Mouse (Mus musculus): ENCODE measurements around the gene Ugt1a8. TPM values are rescaled to one million over a fixed set of nuclear protein-coding genes. Genes with fewer than 3 reads are reported as not detected.

Gene Ugt1a8
- total and polyA plus RNA-seq, 3 experiments: not detected

DNA sequence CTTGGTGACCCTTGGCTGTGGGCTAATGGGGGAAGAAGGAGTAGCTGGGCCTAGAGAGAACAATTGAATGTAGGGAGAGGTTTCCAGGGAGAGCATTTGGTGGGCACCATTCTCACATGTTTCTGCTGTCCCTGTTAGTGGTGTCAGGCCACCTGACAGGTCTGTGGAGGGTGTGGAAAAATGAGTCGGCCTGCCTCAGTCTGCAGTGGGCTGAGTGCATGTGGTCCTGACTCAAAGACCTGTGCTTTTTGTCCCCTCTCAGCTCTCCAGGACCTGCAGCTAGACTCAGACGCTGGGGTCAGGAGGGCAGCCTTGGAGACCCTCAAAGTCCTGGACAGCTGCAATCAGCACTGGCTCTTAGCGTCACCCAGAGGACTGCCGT, 172.0 kb downstream of the Ugt1a8 start:
- ATAC-seq (ENCODE audit: extremely low read depth, insufficient number of reproducible peaks, low FRiP score, poor library complexity, severe bottlenecking) (no peak), DNase-seq (ENCODE audit: low spot score) (no peak)
- Histone ChIP-seq H3K9me3 (replicated peaks) (no peaks in the 10 kb centered on the region), H3K4me1 (ENCODE audit: insufficient read depth, low read depth, low read length) (peaks cover 20% of the 10 kb centered on the region), H3K36me3 (replicated peaks) (peaks cover 56% of the 10 kb centered on the region), H3K4me3 (ENCODE audit: low read depth, low read length) (no peak overlapping the region), H3K27me3 (ENCODE audit: insufficient read depth, low read length) (peaks cover 19% of the 10 kb centered on the region)
- TF ChIP-seq CTCF (IDR thresholded peaks at IDR 0.05; ENCODE audit: low read depth, low read length) (no peak), GATA2 (IDR thresholded peaks at IDR 0.05; ENCODE audit: borderline replicate concordance, low read depth, low read length) (no peak), TAL1 (conservative IDR thresholded peaks at IDR 0.05; ENCODE audit: low read depth, low read length) (no peak), POLR2AphosphoS5 (IDR thresholded peaks at IDR 0.05; ENCODE audit: insufficient replicate concordance, low read depth, low read length) (no peak), GATA1 (IDR thresholded peaks at IDR 0.05; ENCODE audit: borderline replicate concordance, low read length) (no peak)

DNA sequence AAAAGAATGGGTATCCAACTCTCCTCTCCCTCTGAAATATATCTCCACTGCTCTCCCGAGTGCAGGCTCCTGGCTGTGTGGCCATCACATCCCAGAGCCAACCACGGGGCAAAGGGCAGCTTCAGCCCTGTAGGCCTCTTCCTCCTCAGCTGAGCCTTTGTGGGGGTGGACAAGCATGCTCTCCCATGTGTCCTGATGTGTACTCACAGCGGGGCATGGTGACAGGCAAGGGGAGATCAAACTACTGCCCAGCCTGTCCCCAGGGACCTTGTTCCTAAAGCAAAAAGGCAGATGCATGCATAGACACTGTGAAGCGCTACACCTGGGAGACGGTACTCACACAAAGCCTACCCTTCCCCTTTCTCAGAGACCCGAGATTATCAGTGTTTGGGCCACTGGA, 172.5 kb downstream of the Ugt1a8 start:
- Histone ChIP-seq H3K36me3 (replicated peaks) (peaks cover 61% of the 10 kb centered on the region), H3K4me3 (ENCODE audit: low read depth, low read length) (no peak overlapping the region), H3K9me3 (replicated peaks) (no peaks in the 10 kb centered on the region), H3K4me1 (ENCODE audit: insufficient read depth, low read depth, low read length) (peaks cover 20% of the 10 kb centered on the region), H3K27me3 (ENCODE audit: insufficient read depth, low read length) (peaks cover 14% of the 10 kb centered on the region)
- DNase-seq (ENCODE audit: low spot score) (no peak), ATAC-seq (ENCODE audit: extremely low read depth, insufficient number of reproducible peaks, low FRiP score, poor library complexity, severe bottlenecking) (no peak)
- TF ChIP-seq GATA1 (IDR thresholded peaks at IDR 0.05; ENCODE audit: borderline replicate concordance, low read length): no peak
- no peak for TF ChIP-seq TAL1 (conservative IDR thresholded peaks at IDR 0.05; ENCODE audit: low read depth, low read length)
- peak; percentile 82 for TF ChIP-seq POLR2AphosphoS5 (IDR thresholded peaks at IDR 0.05; ENCODE audit: insufficient replicate concordance, low read depth, low read length)

DNA sequence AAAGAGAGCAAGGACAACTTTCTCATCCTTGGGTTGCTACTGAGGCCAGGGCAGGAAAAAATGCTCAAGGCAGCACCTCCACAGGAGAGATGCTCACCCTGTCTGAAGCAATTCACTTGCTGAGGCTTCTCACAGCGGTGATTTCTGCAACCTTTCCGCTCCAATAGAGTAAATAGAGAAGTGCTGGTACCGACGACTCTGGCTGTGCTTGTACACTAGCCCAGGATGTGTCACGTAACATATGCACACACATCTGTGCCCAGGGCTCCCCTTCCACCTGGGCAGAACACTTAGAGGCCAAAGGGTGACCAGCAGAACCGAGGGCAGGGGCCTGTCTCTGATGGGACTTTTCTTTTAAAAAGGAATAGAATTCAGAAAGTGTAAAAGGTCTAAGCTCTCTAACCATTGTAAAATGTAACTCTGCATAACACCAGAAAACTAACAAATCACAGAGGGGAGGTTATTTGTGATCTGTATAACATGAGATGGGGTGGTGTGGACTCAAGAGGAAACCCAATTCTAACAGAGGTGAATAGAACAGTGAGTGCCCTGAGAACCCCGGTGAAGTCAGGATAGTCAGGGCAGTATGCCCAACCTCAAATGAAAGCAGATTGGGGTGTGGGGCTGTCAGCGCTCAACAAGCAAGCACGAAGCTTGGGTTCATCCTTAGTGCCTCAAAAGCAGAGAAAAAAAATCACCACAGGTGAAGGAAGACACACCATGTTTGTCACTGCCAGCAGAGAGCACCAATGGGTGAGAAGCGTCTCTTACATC, 173.2 kb downstream of the Ugt1a8 start:
- no peak for DNase-seq (ENCODE audit: low spot score)
- H3K27me3 ChIP-seq (ENCODE audit: insufficient read depth, low read length): peaks cover 8% of the 10 kb centered on the region
- TF ChIP-seq GATA2 (IDR thresholded peaks at IDR 0.05; ENCODE audit: borderline replicate concordance, low read depth, low read length) (no peak), CTCF (IDR thresholded peaks at IDR 0.05; ENCODE audit: low read depth, low read length) (no peak; the same call in 1 of the 2 replicates), POLR2AphosphoS5 (IDR thresholded peaks at IDR 0.05; ENCODE audit: insufficient replicate concordance, low read depth, low read length) (no peak; the same call in 1 of the 2 replicates), TAL1 (conservative IDR thresholded peaks at IDR 0.05; ENCODE audit: low read depth, low read length) (no peak), GATA1 (IDR thresholded peaks at IDR 0.05; ENCODE audit: borderline replicate concordance, low read length) (no peak)
- peaks cover 20% of the 10 kb centered on the region for H3K4me1 ChIP-seq (ENCODE audit: insufficient read depth, low read depth, low read length)
- peaks cover 68% of the 10 kb centered on the region for H3K36me3 ChIP-seq (replicated peaks)
- ATAC-seq (ENCODE audit: extremely low read depth, insufficient number of reproducible peaks, low FRiP score, poor library complexity, severe bottlenecking): no peak
- H3K9me3 ChIP-seq (replicated peaks): no peaks in the 10 kb centered on the region
- H3K4me3 ChIP-seq (ENCODE audit: low read depth, low read length): no peak overlapping the region

DNA sequence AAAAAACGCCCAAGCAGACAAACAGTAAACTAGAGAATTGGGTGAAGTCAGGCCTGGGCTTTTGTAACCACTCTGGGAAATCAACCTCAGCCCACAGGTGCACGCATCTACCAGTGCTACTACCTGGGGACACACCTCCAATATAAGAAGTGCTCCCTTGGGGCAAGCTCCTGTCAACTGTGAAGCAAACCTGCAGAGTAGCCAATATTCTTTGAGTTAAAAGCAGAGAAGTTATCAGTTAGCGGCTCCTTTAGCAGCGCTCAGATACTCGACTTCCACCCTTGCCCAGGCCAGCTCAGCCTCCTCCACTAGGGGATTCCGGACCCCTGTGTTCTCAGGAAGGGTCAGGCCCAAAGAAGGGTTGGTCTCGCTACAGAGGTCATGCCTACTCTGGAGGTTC, 174.1 kb downstream of the Ugt1a8 start:
- peaks cover 77% of the 10 kb centered on the region for H3K36me3 ChIP-seq (replicated peaks)

DNA sequence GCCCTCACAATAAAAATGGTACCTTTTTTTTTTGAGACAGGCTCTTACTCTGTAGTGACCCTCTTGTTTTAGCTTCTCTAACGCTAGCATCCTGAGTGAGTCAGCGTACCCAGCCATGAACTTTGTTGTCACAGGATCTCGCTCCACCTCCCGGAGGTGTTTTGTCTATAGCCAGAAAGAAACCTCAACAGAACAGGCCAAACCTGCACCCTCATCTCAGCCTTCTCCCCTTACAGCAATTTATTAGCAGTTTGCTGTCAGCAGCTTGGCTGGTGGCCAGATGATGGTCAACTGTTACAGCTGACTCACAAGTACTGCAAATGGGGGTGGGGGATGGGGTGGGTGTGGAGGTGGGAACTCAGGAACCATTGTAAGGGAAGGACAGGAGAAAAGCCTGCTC, 174.6 kb downstream of the Ugt1a8 start:
- H3K9me3 ChIP-seq (replicated peaks): no peaks in the 10 kb centered on the region
- H3K27me3 ChIP-seq (ENCODE audit: insufficient read depth, low read length): no peaks in the 10 kb centered on the region; the same call in 1 of the 2 replicates
- H3K4me1 ChIP-seq (ENCODE audit: insufficient read depth, low read depth, low read length): peaks cover 20% of the 10 kb centered on the region
- TF ChIP-seq GATA2 (IDR thresholded peaks at IDR 0.05; ENCODE audit: borderline replicate concordance, low read depth, low read length) (no peak), GATA1 (IDR thresholded peaks at IDR 0.05; ENCODE audit: borderline replicate concordance, low read length) (no peak), CTCF (IDR thresholded peaks at IDR 0.05; ENCODE audit: low read depth, low read length) (no peak), TAL1 (conservative IDR thresholded peaks at IDR 0.05; ENCODE audit: low read depth, low read length) (no peak), POLR2AphosphoS5 (IDR thresholded peaks at IDR 0.05; ENCODE audit: insufficient replicate concordance, low read depth, low read length) (no peak)
- no peak overlapping the region for H3K4me3 ChIP-seq (ENCODE audit: low read depth, low read length)
- peak; percentile 9; the same call in 1 of the 2 replicates for ATAC-seq (ENCODE audit: extremely low read depth, insufficient number of reproducible peaks, low FRiP score, poor library complexity, severe bottlenecking)
- H3K36me3 ChIP-seq (replicated peaks): peaks cover 82% of the 10 kb centered on the region
- peak; percentile 70 for DNase-seq (ENCODE audit: low spot score)

More for the DNA sequence above, 174.1 kb downstream of the Ugt1a8 start:
- ATAC-seq (ENCODE audit: extremely low read depth, insufficient number of reproducible peaks, low FRiP score, poor library complexity, severe bottlenecking) (no peak), DNase-seq (ENCODE audit: low spot score) (no peak)
- Histone ChIP-seq H3K9me3 (replicated peaks) (no peaks in the 10 kb centered on the region), H3K27me3 (ENCODE audit: insufficient read depth, low read length) (no peaks in the 10 kb centered on the region; the same call in 1 of the 2 replicates), H3K4me1 (ENCODE audit: insufficient read depth, low read depth, low read length) (peaks cover 20% of the 10 kb centered on the region), H3K4me3 (ENCODE audit: low read depth, low read length) (no peak overlapping the region)
- TF ChIP-seq POLR2AphosphoS5 (IDR thresholded peaks at IDR 0.05; ENCODE audit: insufficient replicate concordance, low read depth, low read length) (no peak), TAL1 (conservative IDR thresholded peaks at IDR 0.05; ENCODE audit: low read depth, low read length) (no peak), GATA1 (IDR thresholded peaks at IDR 0.05; ENCODE audit: borderline replicate concordance, low read length) (no peak), CTCF (IDR thresholded peaks at IDR 0.05; ENCODE audit: low read depth, low read length) (no peak), GATA2 (IDR thresholded peaks at IDR 0.05; ENCODE audit: borderline replicate concordance, low read depth, low read length) (no peak)

DNA sequence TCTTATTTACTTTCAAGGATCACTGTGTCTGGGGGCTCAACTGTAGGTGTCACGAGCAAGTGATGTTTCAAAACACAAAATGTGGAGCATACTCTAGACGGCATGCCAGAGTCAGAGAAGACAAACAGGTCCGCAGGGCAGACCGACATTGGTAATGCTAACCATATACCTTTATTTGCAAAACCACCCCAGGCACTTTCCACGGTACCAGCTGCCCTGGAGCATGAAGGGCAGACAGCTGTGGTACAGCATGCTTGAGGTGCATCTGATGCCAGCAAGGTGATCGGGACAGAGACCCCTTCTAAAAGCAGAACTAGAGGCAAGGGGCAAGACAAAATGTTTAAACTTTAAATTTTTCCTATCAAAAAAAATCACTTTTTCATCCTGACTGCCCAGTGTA, 175.3 kb downstream of the Ugt1a8 start:
- Histone ChIP-seq H3K9me3 (replicated peaks) (no peaks in the 10 kb centered on the region), H3K4me1 (ENCODE audit: insufficient read depth, low read depth, low read length) (peaks cover 20% of the 10 kb centered on the region), H3K4me3 (ENCODE audit: low read depth, low read length) (no peak overlapping the region), H3K27me3 (ENCODE audit: insufficient read depth, low read length) (no peaks in the 10 kb centered on the region), H3K36me3 (replicated peaks) (peaks cover 90% of the 10 kb centered on the region)
- DNase-seq (ENCODE audit: low spot score) (no peak), ATAC-seq (ENCODE audit: extremely low read depth, insufficient number of reproducible peaks, low FRiP score, poor library complexity, severe bottlenecking) (no peak)
- TF ChIP-seq CTCF (IDR thresholded peaks at IDR 0.05; ENCODE audit: low read depth, low read length) (no peak), TAL1 (conservative IDR thresholded peaks at IDR 0.05; ENCODE audit: low read depth, low read length) (no peak), POLR2AphosphoS5 (IDR thresholded peaks at IDR 0.05; ENCODE audit: insufficient replicate concordance, low read depth, low read length) (no peak), GATA2 (IDR thresholded peaks at IDR 0.05; ENCODE audit: borderline replicate concordance, low read depth, low read length) (no peak), GATA1 (IDR thresholded peaks at IDR 0.05; ENCODE audit: borderline replicate concordance, low read length) (no peak)

Data from G1E (cell line).